Mouse (Mus musculus) embryonic facial prominence, embryonic 15.5 days (tissue): ENCODE measurements at regions not wholly inside any gene's neighbourhood (a gene's known extent, or its start where the extent isn't known, plus 50 kb on each side); places are given as distances from the start of the nearest gene placed in this dataset.
"Not testable (repeated sequence)": the region's sequence is repeated elsewhere in the genome, so short reads cannot be mapped to it uniquely, and the experiment has no call there.

Experiments
- ATAC-seq: fragments of 200-750 bp; cut with Nextera tagmentation; 2 replicates; pipeline ENCODE4 v1.8.0; 2017; ENCODE audit warnings: low read depth, moderate TSS enrichment; ENCODE audit not compliant: insufficient number of reproducible peaks, low FRiP score, low TSS enrichment
- H3K27ac ChIP-seq: fragments of 300-500 bp; sonication (generic); replicated peaks from 2 replicates; pipeline ENCODE4 v1.5.1; 2015; ENCODE audit warnings: mild to moderate bottlenecking, inconsistent platforms
- H3K27me3 ChIP-seq: fragments of 300-500 bp; sonication (generic); 2 replicates; pipeline ENCODE4 v1.6.1; 2015; ENCODE audit warnings: inconsistent platforms
- H3K36me3 ChIP-seq: fragments of 300-500 bp; sonication (generic); 2 replicates; pipeline ENCODE4 v1.6.1; 2015; ENCODE audit warnings: mild to moderate bottlenecking, inconsistent platforms
- H3K4me1 ChIP-seq: fragments of 300-500 bp; sonication (generic); 2 replicates; pipeline ENCODE4 v1.6.1; 2015; ENCODE audit warnings: inconsistent platforms
- H3K4me2 ChIP-seq: fragments of 300-500 bp; sonication (generic); replicated peaks from 2 replicates; pipeline ENCODE4 v1.6.1; 2015; ENCODE audit warnings: mild to moderate bottlenecking, inconsistent platforms
- H3K4me3 ChIP-seq: fragments of 300-500 bp; sonication (generic); replicated peaks from 2 replicates; pipeline ENCODE4 v1.5.1; 2015; ENCODE audit warnings: mild to moderate bottlenecking, inconsistent platforms
- H3K9ac ChIP-seq: fragments of 300-500 bp; sonication (generic); 2 replicates; pipeline ENCODE4 v1.6.1; 2015; ENCODE audit warnings: inconsistent platforms
- H3K9me3 ChIP-seq: fragments of 300-500 bp; sonication (generic); replicated peaks from 2 replicates; pipeline ENCODE4 v1.6.1; 2016; ENCODE audit warnings: inconsistent platforms
- WGBS: fragments of 180-500 bp; shearing (Covaris S2); methylation state at CpG from one replicate; pipeline ENCODE4 v1.1.7; 2015; 5-methylcytosine and 5-hydroxymethylcytosine counted together

- H3K36me3 ChIP-seq, H3K9me3 ChIP-seq: not testable (repeated sequence)
These were observed 159.9 kb upstream of the Tet2 start for GRCm38 (mm10) chr3:133704849-133705248.

GRCm38 (mm10) chr3:133711518-133711917, 166.6 kb upstream of the Tet2 start:
- Histone ChIP-seq H3K27ac (no peak overlapping the region), H3K4me1 (no peaks in the 10 kb centered on the region), H3K4me3 (no peak overlapping the region), H3K4me2 (no peak overlapping the region), H3K27me3 (no peaks in the 10 kb centered on the region), H3K9ac (no peak overlapping the region), H3K9me3 (no peaks in the 10 kb centered on the region), H3K36me3 (no peaks in the 10 kb centered on the region)
- WGBS, result 73% methylated on average over 1 of the region's 1 CpGs
- no peak for ATAC-seq

More at GRCm38 (mm10) chr3:133704849-133705248, 159.9 kb upstream of the Tet2 start:
- H3K9ac ChIP-seq, H3K4me1 ChIP-seq, H3K4me2 ChIP-seq, H3K4me3 ChIP-seq, H3K27me3 ChIP-seq, H3K27ac ChIP-seq, ATAC-seq: not testable (repeated sequence)

DNA sequence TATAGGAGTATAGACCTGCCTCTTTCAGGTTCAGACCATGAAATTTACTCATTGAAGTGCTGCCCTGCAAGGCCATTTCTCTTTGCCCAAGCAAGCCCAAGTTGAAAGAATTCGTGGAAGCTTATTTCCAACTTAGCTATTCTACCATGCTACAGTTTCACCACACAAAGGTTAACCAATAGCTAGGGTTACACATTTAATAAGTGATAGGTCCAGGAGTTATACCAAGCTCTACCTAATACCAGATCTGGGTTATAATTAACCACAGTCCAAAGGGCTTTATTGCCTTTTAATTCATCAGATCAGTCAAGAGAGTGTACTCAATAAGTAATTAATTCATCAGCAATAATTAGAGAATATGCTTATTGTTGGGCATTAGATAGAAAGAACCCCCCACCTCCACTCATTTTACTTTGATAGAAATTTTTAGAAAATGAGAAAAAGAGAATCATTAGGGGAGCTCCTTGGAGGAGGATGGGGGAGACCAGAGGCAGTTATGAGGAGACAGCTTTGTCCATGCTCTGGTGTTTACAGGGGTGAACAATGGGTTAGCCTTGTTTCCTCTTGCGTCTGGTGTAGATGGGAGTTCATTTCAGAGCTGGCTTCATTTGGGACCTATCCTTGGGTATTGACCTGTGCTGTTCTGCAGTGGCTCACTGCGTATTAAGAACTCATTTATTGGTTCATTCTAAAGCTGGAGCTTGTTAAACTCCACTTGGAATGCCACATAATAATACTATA, 177.8 kb upstream of the Tet2 start:
- H3K9ac ChIP-seq, result no peak overlapping the region
- no peak for ATAC-seq
- H3K4me3 ChIP-seq, result no peak overlapping the region
- no peak overlapping the region for H3K27ac ChIP-seq
- WGBS, result 74% methylated on average over 3 of the region's 3 CpGs
- H3K4me2 ChIP-seq, result no peak overlapping the region
- H3K4me1 ChIP-seq, result no peaks in the 10 kb centered on the region
- H3K27me3 ChIP-seq, result no peaks in the 10 kb centered on the region
- no peaks in the 10 kb centered on the region for H3K36me3 ChIP-seq
- H3K9me3 ChIP-seq, result no peaks in the 10 kb centered on the region

GRCm38 (mm10) chr3:133726831-133727230, 181.9 kb upstream of the Tet2 start:
- WGBS, result 82% methylated on average over 6 of the region's 6 CpGs

DNA sequence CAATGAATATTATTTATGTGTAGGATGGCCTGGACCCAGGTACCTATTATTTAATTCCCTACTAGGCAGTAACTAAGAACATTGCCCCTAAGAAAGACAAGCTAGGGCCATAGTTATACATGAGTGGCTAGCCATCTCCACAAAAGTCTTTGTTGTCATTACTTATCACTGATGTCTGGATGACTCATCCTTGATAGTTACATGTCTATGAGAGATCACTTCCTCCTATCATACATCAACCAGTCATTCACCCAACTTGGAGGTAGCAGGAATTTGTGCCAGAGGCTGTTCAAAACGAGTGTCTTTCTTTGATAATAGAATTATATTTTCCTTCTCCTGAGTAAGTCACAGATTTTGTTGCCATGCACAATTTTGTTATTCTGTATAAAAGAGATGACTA, 190.7 kb upstream of the Tet2 start:
- Histone ChIP-seq H3K27ac (no peak overlapping the region), H3K4me3 (no peak overlapping the region), H3K9me3 (no peaks in the 10 kb centered on the region), H3K9ac (no peak overlapping the region), H3K4me2 (no peak overlapping the region), H3K36me3 (no peaks in the 10 kb centered on the region), H3K4me1 (no peaks in the 10 kb centered on the region), H3K27me3 (no peaks in the 10 kb centered on the region)
- no peak for ATAC-seq
- WGBS, result 52% methylated on average over 1 of the region's 1 CpGs

More at GRCm38 (mm10) chr3:133726831-133727230, 181.9 kb upstream of the Tet2 start:
- H3K9me3 ChIP-seq, result no peaks in the 10 kb centered on the region
- ATAC-seq, result no peak
- H3K9ac ChIP-seq, result no peak overlapping the region
- H3K27me3 ChIP-seq, result no peaks in the 10 kb centered on the region
- no peaks in the 10 kb centered on the region for H3K4me1 ChIP-seq
- no peak overlapping the region for H3K4me2 ChIP-seq
- H3K36me3 ChIP-seq, result no peaks in the 10 kb centered on the region
- H3K4me3 ChIP-seq, result no peak overlapping the region
- no peak overlapping the region for H3K27ac ChIP-seq

DNA sequence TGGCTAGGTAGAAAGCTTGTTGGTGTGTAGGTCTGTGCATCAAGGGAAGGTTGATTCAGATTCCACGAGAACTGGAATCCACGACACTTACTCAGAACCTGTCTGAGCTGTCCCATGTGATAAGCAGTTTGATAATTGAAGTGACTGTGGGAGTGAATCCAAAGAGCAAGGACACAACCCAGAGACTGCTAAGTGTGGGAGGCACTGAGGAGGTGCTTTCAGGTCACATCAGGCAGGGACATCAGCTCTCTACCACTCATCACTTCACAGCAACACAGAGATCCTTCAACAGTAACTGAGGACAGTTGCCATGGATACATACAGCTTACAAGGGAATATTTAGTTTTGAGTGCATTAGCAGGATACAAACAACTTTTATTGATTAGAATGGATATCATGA, 194.0 kb upstream of the Tet2 start:
- H3K9me3 ChIP-seq, result no peaks in the 10 kb centered on the region
- H3K27ac ChIP-seq, result no peak overlapping the region
- H3K36me3 ChIP-seq, result no peaks in the 10 kb centered on the region
- ATAC-seq, result no peak
- no peak overlapping the region for H3K4me3 ChIP-seq
- no peaks in the 10 kb centered on the region for H3K4me1 ChIP-seq
- no peak overlapping the region for H3K9ac ChIP-seq
- 86% methylated on average over 2 of the region's 2 CpGs for WGBS
- no peaks in the 10 kb centered on the region for H3K27me3 ChIP-seq
- H3K4me2 ChIP-seq, result no peak overlapping the region

GRCm38 (mm10) chr3:133744552-133745118, 199.7 kb upstream of the Tet2 start:
- no peak for ATAC-seq
- no peaks in the 10 kb centered on the region for H3K27me3 ChIP-seq
- no peak overlapping the region for H3K4me2 ChIP-seq
- WGBS, result 64% methylated on average over 4 of the region's 4 CpGs
- H3K9ac ChIP-seq, result no peak overlapping the region
- no peaks in the 10 kb centered on the region for H3K4me1 ChIP-seq
- no peaks in the 10 kb centered on the region for H3K9me3 ChIP-seq
- H3K36me3 ChIP-seq, result no peaks in the 10 kb centered on the region
- H3K27ac ChIP-seq, result no peak overlapping the region
- H3K4me3 ChIP-seq, result no peak overlapping the region

DNA sequence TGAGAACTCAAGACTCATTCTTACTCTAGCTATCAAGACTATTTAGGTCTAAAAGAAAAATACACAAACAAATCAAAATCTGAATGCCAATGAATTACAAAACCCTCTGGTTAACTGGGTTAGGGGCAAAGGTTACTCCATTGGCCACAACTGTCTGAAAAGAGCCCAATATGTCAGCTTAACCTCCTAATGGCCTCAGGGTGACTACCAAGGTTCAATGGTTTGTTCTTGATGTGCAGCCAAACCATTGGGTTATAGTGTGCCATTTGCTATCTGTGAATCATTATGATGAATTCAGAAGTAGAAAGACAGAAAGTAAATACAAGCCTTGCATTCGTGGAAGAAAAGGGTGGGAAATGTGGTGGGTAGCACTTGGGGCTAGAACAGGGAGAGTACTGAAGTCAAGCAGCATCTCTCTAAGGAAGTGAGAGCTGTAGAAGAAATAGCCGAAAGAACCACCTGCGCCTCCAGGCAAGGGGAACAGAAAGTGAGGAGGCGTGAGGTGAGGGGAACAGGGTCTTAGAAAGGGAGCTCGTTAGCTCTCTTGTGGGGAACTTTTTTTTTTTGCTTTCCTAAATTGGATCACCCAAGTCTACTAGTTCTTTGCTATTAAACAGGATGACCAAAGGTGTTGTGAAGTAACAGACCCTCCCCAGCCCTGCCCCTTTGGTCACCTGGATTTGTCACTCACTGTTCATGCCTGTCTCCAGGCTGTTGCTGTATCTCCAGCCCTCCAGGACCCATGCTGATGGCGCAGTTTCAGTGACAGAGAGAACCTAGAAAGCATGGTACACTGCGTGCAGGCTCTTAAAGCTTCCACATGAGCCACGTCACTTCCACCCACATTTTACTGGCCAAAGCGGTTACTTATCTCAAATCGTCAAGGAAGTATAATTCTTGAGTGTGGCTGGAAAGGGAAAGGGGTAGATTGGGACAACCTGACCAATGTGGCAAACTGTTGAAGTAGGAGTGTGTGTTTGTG, 204.1 kb upstream of the Tet2 start:
- Histone ChIP-seq H3K27me3 (no peaks in the 10 kb centered on the region), H3K4me1 (peaks cover 5% of the 10 kb centered on the region), H3K4me2 (no peak overlapping the region), H3K9ac (no peak overlapping the region), H3K4me3 (no peak overlapping the region), H3K36me3 (no peaks in the 10 kb centered on the region), H3K9me3 (no peaks in the 10 kb centered on the region), H3K27ac (no peak overlapping the region)
- ATAC-seq, result no peak
- WGBS, result 83% methylated on average over 10 of the region's 10 CpGs

DNA sequence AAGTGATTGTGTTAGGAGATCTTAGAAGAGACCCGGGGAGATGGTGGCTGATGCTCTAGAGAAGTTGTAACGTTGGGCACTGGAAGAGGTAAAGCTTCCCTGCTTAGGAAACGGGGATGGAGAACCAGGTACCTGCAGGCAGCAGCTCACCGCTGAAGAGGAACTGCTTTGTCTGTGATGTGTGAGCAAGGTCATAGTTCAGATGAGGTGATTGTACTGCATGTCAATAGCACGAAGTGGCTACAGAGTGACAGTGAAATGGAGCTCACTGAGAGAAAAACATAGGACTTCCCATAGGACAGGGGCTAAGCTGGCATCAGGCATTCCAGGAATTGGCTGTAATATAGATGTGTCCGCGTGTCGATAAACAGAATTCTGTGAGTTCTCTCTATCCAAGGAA, 205.1 kb upstream of the Tet2 start:
- H3K27ac ChIP-seq, result no peak overlapping the region
- H3K4me1 ChIP-seq, result peaks cover 15% of the 10 kb centered on the region

DNA sequence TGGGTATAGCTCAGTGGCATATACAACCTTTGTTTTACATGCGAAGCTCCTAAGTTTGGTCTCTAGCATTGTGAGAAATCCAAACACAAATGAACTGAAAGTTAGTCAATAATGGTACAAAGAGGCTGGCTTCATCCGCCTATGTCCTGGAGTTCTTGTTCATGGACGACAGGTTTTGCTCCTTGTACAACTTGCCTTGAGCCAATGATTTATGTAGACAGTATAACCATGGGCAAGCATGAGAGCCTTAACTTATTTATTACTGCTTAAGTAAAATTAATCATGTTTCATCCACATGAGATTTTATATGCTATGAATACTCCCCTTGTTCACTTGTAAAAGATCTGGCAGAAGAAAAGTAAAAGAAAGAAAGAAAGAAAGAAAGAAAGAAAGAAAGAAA, 205.7 kb upstream of the Tet2 start:
- ATAC-seq, result no peak
- Histone ChIP-seq H3K27ac (no peak overlapping the region), H3K9me3 (no peaks in the 10 kb centered on the region), H3K4me2 (no peak overlapping the region), H3K4me1 (peaks cover 16% of the 10 kb centered on the region), H3K27me3 (no peaks in the 10 kb centered on the region), H3K4me3 (no peak overlapping the region), H3K9ac (no peak overlapping the region), H3K36me3 (no peaks in the 10 kb centered on the region)
- WGBS, result 85% methylated on average over 3 of the region's 3 CpGs

More for the DNA sequence above, 205.1 kb upstream of the Tet2 start:
- ATAC-seq, result no peak
- 82% methylated on average over 8 of the region's 8 CpGs for WGBS
- no peak overlapping the region for H3K4me2 ChIP-seq
- H3K27me3 ChIP-seq, result no peaks in the 10 kb centered on the region
- no peak overlapping the region for H3K4me3 ChIP-seq
- no peaks in the 10 kb centered on the region for H3K36me3 ChIP-seq
- no peaks in the 10 kb centered on the region for H3K9me3 ChIP-seq
- H3K9ac ChIP-seq, result no peak overlapping the region

DNA sequence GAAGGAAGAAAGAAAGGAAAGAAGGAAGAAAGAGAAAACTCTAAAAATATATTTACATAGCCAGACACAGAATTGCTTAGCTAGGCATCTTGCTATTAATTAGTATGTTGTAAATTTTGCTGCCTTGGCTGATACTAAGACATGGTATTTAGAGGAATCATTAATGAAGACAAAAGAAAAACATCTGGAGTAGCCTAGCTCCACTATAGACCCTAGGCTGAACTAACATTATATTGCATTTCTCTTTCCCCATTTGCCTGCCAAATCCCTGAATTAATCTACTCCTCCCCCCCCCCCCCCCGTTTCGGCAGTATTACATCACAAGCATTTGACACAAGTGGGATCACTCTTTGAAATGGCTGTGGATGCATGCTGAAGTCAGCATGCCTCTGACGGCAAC, 206.1 kb upstream of the Tet2 start:
- no peaks in the 10 kb centered on the region for H3K27me3 ChIP-seq
- ATAC-seq, result no peak
- 30% methylated on average over 3 of the region's 3 CpGs for WGBS
- peaks cover 16% of the 10 kb centered on the region for H3K4me1 ChIP-seq
- H3K9ac ChIP-seq, result no peak overlapping the region
- H3K27ac ChIP-seq, result no peak overlapping the region
- H3K4me2 ChIP-seq, result 0 out of 2 replicates have a peak overlapping the region, but pooled peaks have one; percentile 10
- no peaks in the 10 kb centered on the region for H3K36me3 ChIP-seq
- no peak overlapping the region for H3K4me3 ChIP-seq
- no peaks in the 10 kb centered on the region for H3K9me3 ChIP-seq
